ENCODE assay signal across 8 mouse cellular contexts in genomic region chr15:79243234-79244042, GRCm38 (mm10). TPM values are rescaled to one million over a fixed set of nuclear protein-coding genes. Genes with fewer than 3 reads are reported as not detected.
A peak's percentile ranks its signal among the peaks of the same experiment; 100 is the strongest.
DNase-seq lines count a peak whose midpoint lies in the region; ATAC-seq lines count a peak whose summit lies in the region.

No protein-coding gene starts in this region.

- H3K4me2 ChIP-seq in intestine, embryonic 16.5 days (ENCODE audit: low read depth, low read length): no peak overlapping the region

- no peak overlapping the region for H3K4me3 ChIP-seq in intestine, embryonic 16.5 days (ENCODE audit: low read length)

- DNase-seq in adrenal gland, adult 2 months: peak; percentile 94
- DNase-seq in embryo, embryonic 11.5 days (ENCODE audit: low read depth, low spot score): peak; percentile 95
- DNase-seq in gastrocnemius, postnatal 4 days (ENCODE audit: low spot score in 2 of 2): peak; percentile 90 to 95
- peak; percentile 97 to 100 for DNase-seq in left cerebral cortex, postnatal 25 days (ENCODE audit: low spot score in 2 of 2)
- peak; percentile 96 for DNase-seq in mesoderm, embryonic 11.5 days (ENCODE audit: low read depth, low spot score)
- DNase-seq in right cerebral cortex, postnatal 25 days: peak; percentile 96
- DNase-seq in urinary bladder, postnatal 36 days (ENCODE audit: low spot score in 2 of 2): peak; percentile 92 to 95

- 0 out of 2 replicates have a peak overlapping the region, but pooled peaks have one; percentile 21 for H3K9ac ChIP-seq in intestine, embryonic 16.5 days (ENCODE audit: low read depth, low read length)

- H3K9me3 ChIP-seq in intestine, embryonic 16.5 days (ENCODE audit: control insufficient read depth, low read length): no peaks in the 10 kb centered on the region

- peaks cover 31% of the 10 kb centered on the region for H3K36me3 ChIP-seq in intestine, embryonic 16.5 days (ENCODE audit: control insufficient read depth, insufficient read depth, low read length)

- intact Hi-C loops in left cerebral cortex, postnatal 25 days (cut with DNase I): loop anchor here (2.0 to 5.0 kb wide), 3 partner anchors 85 to 359 kb away; partner anchors contain the start of gene Pla2g6

- WGBS in intestine, embryonic 16.5 days: 21% methylated on average over 10 of the region's 10 CpGs

- no peaks in the 10 kb centered on the region for H3K27me3 ChIP-seq in intestine, embryonic 16.5 days (replicated peaks; ENCODE audit: control insufficient read depth, insufficient read depth, low read length)

- H3K27ac ChIP-seq in intestine, embryonic 16.5 days (ENCODE audit: low read length): no peak overlapping the region

- H3K4me1 ChIP-seq in intestine, embryonic 16.5 days (ENCODE audit: control insufficient read depth, insufficient read depth, low read length): no peaks in the 10 kb centered on the region; the same call in none of the 2 replicates

- peak; percentile 97 for ATAC-seq in intestine, embryonic 16.5 days

RNA-seq across cellular contexts. Expression of gene Slc16a8, which starts 11.1 kb away (rescaled TPM):
- total RNA-seq in adrenal gland, adult 2 months (2021): not detected
- polyA plus RNA-seq in adrenal gland, adult 2 months (2012; rRNA removed): 0.07 and 0.61 TPM in 2 replicates
- under 1 TPM; 0.29 to 0.36 TPM for total RNA-seq in gastrocnemius, postnatal 4 days (2021)
- 0.07 TPM in 1 of 2 replicates, not detected in the other for polyA plus RNA-seq in intestine, embryonic 16.5 days (2015; fragmentation: Nextera tagmentation; extraction: Ambion mirVana)
- under 1 TPM in 1 of 2 experiments, not detected in 1; 0.37 TPM for total RNA-seq in left cerebral cortex, postnatal 25 days (2021)

RNA-seq across cellular contexts. Expression of gene Gm49486, which starts 14.2 kb away (rescaled TPM):
- total RNA-seq in adrenal gland, adult 2 months (2021): not detected
- not detected in 2 replicates for polyA plus RNA-seq in adrenal gland, adult 2 months (2012; rRNA removed)
- total RNA-seq in gastrocnemius, postnatal 4 days (2021): 1 to 10 TPM; 1.2 TPM
- polyA plus RNA-seq in intestine, embryonic 16.5 days (2015; fragmentation: Nextera tagmentation; extraction: Ambion mirVana): 0.29 and 0.32 TPM in 2 replicates
- total RNA-seq in left cerebral cortex, postnatal 25 days (2021): under 1 TPM; 0.37 to 0.53 TPM

RNA-seq across cellular contexts. Expression of gene Pick1, which starts 14.5 kb away (rescaled TPM):
- total RNA-seq in adrenal gland, adult 2 months (2021): 10 to 100 TPM; 14.6 to 18.5 TPM
- 17.4 and 19.7 TPM in 2 replicates for polyA plus RNA-seq in adrenal gland, adult 2 months (2012; rRNA removed)
- 10 to 100 TPM; 21.9 to 24.2 TPM for total RNA-seq in gastrocnemius, postnatal 4 days (2021)
- 51.2 and 56.2 TPM in 2 replicates for polyA plus RNA-seq in intestine, embryonic 16.5 days (2015; fragmentation: Nextera tagmentation; extraction: Ambion mirVana)
- 10 to 100 TPM; 49.9 to 54.6 TPM for total RNA-seq in left cerebral cortex, postnatal 25 days (2021)

RNA-seq across cellular contexts. Expression of gene Baiap2l2, which starts 41.9 kb away (rescaled TPM):
- under 1 TPM in 1 of 2 experiments, not detected in 1; 0.24 TPM for total RNA-seq in adrenal gland, adult 2 months (2021)
- polyA plus RNA-seq in adrenal gland, adult 2 months (2012; rRNA removed): 1.5 and 8.5 TPM in 2 replicates
- 1 to 10 TPM; 5.0 to 9.0 TPM for total RNA-seq in gastrocnemius, postnatal 4 days (2021)
- 13.6 and 17.9 TPM in 2 replicates for polyA plus RNA-seq in intestine, embryonic 16.5 days (2015; fragmentation: Nextera tagmentation; extraction: Ambion mirVana)
- total RNA-seq in left cerebral cortex, postnatal 25 days (2021): 1 to 10 TPM; 2.3 to 3.7 TPM
